Mouse (Mus musculus): Measurements from ENCODE around the gene Dnaja4.
"Not testable (repeated sequence)": the region's sequence is repeated elsewhere in the genome, so short reads cannot be mapped to it uniquely, and the experiment has no call there.

Dnaja4 gene

DNA sequence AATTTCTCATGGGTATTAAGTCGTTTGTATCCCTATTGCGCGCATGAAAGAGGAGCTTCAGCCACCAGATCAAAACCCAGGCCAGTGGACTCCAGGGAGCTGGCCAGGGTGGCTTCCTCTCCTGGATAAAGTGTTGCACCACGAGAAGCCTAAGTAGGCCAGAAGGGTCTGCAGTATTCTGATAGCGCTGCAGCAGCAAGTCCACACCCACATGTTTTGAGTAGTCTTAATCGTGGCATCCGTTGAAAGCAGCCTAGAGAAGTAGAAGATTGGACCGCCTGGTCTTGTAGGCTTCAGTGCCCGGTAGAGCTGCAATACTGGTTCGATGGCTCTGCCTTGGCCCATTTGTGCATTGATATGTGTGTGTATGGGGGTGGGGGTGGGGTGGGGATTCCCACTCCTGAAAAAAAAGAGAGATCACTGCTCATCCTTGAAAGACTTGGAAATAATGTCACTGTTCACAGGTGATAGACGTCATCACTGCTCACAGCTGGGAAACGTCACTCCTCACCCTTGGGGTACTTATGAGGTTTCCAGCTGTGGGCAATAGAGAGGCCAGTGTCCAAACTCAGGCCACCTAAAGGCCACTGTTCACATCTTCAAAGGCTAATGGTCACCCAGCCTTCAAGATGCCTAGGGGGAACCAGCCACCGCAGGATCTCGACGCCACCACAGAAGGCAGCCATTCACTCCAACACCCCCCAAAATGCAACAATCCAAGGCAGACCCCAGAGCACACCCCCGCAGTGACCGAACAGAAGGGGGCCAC lies at the start of gene Dnaja4:
Gene Dnaja4, plus strand, starts transcription at position 556 of the 769 bp plus-strand sequence.
- DNase-seq, result no peak

DNA sequence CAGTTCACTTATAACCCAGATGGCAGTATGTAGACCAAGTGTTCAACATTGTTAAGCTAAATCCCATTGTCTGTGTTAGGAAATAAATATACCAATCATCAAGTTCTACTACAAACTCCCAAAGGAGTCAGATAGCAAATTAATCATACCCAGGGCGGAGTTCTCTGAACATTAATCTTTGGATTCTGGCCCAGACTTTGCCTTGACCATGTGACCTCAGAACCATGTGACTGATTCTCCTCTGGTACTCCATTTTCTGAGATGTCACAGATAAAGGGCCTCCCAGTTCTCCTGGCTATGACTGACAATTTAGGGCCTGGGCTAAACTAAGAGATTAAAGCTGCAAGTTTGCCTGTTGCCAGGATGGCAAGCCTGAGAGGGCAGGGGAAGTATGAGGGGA lies 49.3 kb upstream of the Dnaja4 start:
- DNase-seq, result no peak

DNA sequence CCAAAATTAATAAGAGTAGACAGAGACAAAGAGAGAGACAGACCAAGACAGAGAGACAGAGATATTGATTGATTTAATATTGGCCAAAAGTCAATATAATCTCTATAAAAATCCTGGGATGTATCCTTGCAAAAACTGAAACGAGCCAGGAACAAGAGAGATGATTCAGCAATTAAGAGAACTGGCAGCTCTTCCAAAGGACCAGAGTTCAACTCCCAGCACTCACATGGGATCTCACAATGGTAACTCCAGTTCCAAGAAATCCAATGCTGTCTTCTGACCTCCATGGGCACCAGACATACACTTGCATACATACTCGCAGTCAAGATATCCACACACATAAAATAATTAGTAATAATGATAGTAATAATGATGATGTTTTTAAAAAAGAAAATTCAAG lies 45.9 kb upstream of the Dnaja4 start:
- DNase-seq, result no peak

DNA sequence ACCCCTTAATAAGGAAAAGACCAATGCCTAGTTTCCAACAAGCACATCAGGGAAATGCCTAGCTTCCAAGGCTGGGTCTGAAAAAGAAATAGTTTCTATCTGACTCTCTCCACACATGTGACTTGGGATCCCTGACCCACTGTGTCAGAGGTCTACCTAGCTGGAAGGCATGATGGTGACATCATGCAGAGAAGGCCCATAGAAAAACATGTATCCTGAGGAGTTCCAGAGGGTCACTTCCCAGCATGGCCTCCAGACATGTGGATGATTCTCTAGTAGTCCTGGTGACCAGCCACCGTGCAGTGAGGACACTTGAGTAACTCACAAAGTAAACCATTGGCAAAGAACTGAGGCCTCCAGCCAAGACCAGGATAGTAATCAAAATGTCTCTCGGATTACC lies 42.8 kb upstream of the Dnaja4 start:
- no peak for DNase-seq

DNA sequence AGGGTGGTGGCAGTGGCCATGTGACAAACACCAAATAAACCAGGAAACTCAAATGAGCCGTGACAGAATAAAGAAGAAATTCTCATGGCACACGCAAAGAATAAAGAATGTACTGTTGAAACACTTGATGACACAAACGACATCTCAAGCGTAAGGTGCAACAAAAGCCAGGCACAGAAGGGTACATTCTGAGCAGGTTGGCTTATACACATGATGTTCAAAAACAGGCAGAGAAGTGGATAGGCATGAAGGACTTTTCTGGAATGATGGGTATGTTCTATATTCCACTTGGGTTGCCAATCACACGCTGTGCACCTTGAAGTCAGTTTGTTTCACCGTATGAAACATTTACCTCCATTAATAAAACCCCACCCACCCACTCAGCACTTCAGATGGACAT lies 42.3 kb upstream of the Dnaja4 start:
- no peak for DNase-seq

DNA sequence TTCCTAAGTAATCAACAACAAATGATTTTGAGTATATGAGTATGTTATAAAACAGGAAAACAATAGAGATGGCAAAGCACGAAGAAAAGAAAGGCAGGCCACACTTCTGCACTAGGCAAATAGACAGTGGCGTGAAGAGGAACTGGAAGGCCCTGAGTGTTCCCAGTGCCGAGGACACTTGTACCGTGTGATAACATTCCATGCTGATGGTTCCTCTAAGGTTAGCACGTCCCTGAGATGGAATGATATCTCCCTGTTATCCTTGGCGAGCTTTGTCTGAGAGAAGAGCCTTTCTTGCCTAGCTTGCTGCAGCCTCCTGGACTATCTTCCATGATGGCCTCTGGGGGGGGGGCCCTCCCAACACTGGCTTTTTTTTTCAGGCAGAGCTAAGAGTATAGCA lies 39.9 kb upstream of the Dnaja4 start:
- DNase-seq, result no peak

DNA sequence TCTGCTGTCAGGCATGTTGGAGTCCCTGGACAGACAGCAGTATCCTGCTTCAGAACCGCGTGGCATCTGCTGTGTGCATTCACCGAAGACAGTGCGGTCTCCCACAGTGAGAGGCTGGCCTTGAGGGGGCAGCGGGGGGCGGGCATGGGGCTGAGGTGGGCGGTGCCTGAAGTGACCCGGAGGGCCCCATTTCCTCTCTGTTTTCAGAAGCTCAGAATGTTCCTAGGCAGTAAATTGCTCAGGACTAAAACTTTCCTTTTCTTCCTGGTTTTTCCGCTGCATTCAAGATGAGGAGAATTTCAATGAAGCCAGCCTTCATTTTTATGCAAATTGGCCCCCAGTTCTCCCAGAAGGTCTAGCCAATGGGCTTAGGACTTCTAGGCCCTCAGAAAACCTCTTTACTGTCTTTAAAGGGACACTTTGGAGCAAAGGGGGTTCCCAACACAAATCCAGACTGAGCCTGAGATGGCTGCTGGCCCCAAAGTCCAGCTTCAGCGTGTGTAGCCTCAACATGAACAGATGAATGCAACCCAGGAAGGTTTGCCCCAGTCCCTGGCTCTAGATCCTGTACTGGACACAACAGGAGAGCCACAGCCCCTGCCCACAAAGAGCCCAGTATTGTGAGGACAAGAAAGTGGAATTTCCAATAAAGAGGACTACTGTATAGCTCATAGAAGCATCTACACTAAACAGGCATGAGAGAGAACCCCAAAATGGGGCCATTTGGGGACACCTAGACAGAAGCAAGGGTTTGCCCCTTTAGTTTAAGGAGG lies 36.9 kb upstream of the Dnaja4 start, which contains the start of gene Acsbg1:
Gene Acsbg1, minus strand, starts transcription at position 266 of the 773 bp plus-strand sequence.
- peak; percentile 29 for DNase-seq

DNA sequence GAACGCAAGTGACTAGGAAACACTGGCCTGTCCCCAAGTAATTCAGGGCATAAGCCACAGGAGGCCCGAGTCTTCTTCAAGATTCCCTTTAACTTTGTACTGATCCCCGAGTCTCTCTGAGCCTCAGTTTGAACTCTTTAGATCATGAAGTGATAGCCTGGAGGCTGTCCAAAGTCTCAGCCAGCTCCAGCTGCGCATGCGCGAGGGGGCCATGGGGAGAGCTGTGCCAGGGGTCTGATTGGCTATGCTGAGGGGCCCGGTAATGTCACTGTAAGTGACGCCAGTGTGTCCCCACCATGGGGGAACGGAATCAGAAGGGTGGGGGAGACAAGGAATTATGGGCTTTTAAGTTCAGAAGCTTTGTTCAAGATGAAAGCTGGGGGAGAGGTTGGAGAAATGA lies 34.3 kb upstream of the Dnaja4 start:
- DNase-seq, result peak; percentile 13

DNA sequence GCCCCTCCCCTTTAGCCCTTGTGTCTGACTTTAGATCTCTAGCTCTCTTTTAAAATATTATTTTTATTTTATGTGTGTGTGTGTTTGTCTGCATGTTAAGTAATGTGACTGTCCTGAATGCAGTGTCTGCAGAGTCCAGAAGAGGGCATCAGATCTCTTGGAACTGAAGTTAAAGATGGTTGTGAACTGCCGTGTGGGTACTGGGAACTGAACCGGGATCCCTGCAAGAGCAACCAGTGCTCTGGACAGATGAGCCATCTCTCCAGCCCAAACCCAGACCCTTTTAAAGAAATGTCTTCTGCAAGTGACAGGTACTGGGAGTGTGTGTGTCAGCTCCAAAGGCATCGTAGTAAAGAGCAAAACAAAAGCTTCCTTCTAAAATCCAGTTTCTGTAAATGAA lies 32.6 kb upstream of the Dnaja4 start:
- no peak for DNase-seq

DNA sequence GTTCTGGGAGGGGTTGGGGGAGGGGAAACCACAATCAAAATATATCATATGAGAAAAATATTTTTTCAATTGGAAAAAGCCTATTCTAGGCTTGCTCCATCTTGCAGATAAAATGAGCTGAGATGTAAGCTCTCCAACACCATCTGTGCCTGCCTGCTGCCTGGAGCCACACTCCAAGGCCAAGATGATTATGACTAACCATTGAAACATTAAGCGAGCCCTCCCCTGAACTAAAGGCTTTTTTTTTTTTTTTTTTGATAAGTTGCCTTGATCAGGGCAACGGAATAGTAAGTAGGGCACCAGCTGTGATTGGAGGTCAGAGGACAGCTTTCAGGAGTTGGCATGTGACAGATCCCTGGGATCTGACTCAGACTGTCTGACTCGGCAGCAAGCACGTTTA lies 30.2 kb upstream of the Dnaja4 start:
- peak; percentile 48 for DNase-seq

DNA sequence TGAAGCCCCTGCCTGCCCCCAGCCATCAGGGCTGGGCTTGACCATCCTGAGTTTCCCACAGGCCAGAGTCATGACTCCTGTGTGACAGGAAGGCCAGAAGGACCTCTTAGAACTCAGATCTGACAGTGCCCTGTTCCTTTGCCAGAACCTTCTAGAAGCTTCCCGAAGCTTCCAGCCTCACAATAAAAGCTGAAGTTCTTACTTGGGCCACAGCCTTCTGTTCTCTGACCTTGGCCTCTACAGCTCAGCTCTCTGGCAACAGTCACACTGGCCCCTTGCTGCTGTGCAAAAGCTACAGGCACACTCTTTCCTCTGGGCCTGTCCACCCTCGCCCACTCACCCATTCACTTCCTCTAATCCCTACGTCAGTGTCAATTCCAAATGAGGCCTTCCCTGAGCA lies 26.7 kb upstream of the Dnaja4 start:
- no peak for DNase-seq

DNA sequence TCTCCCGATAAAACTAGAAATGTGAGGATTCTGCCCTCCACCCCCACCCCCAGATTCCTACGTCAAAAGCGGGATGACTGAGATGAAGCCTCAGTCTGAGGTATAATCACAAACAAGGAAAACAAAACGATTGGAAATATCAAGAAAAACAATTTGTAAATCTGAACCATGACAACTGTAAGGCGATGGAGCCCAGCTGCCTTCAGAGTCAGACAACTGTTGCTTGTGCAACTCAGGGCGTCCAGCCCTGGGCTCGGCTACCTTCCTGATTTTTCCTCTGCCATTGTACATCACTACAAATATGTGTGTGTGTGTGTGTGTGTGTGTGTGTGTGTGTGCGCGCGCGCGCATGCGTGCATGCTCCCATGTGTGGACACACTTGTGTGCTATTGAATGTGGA lies 24.8 kb upstream of the Dnaja4 start:
- DNase-seq, result no peak

DNA sequence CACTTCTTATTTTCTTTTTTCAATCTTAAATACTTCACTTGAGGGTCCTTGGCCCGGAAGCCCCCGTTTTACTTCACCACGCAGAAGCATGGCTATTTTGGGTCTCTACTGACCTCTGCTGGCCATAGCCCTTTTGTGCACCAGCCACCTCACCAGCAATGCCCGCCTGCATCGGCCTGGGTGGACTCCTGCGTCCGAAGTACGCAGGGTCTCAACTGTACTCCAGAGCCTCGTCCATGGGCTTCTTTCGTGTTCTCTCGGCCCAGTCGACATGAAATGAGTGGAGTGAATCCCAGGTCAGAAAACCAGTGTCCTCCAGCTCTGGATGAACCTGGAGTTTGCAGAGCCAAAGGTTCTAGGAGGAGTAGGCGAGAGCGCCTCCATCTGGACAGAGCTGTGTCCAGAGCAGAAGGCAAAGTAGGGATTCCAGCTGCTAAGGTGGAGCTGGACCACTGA lies 22.1 kb upstream of the Dnaja4 start:
- peak; percentile 70 for DNase-seq

DNA sequence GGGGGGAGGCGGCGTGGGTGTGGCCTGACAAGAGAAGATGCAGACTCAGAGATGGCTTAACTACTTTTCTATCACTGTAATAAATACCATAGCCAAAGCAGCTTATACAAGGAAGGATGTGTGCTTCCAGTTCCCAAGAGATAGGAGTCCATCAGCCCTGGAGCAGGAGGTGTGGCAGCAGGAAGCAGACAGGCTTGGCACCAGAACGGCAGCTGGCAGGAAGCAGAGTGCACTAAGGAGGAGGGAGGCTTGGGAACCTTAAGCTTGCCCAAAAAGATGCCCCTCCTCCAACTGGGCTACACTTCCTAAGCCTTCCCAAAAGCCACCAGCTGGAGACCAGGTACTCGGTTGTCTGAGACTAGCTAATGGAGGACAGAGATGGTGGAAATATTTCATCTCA lies 15.8 kb upstream of the Dnaja4 start:
- no peak for DNase-seq

DNA sequence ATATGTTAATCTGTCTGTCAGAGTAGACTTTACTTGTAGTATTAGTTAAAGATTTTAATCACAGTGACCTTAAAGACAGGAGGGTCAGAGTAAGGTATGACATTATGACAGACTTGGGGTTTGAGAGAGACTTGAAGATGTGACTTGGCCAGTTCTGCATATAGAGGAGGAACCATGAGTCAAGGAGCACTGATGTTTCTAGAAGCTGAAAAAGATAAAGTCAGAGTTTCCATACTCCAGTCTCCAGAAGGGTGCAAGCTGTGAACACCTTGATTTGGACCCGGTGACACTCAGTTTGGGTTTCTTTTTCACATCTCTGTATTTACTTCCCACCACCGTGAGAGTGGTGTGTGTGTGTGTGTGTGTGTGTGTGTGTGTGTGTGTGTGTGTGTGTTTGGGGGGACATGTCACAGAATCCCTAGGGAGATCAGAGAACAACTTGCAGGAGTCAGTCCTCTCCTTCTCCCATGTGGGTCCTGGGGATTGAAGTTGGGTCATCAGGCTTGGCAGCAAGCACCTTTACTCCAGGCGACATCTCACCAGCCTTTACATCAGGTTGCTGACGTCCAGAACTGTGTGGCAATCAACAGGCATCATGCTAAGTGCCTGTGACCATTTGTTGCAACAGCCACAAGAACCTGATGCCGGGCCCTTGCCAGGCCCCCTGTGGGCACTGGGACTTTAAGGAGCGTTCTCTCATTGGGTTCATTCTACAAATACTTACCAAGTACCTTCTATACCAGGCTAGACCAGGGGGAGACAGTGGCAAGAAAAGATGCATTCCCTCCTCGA lies 14.7 kb upstream of the Dnaja4 start:
- DNase-seq, result no peak

DNA sequence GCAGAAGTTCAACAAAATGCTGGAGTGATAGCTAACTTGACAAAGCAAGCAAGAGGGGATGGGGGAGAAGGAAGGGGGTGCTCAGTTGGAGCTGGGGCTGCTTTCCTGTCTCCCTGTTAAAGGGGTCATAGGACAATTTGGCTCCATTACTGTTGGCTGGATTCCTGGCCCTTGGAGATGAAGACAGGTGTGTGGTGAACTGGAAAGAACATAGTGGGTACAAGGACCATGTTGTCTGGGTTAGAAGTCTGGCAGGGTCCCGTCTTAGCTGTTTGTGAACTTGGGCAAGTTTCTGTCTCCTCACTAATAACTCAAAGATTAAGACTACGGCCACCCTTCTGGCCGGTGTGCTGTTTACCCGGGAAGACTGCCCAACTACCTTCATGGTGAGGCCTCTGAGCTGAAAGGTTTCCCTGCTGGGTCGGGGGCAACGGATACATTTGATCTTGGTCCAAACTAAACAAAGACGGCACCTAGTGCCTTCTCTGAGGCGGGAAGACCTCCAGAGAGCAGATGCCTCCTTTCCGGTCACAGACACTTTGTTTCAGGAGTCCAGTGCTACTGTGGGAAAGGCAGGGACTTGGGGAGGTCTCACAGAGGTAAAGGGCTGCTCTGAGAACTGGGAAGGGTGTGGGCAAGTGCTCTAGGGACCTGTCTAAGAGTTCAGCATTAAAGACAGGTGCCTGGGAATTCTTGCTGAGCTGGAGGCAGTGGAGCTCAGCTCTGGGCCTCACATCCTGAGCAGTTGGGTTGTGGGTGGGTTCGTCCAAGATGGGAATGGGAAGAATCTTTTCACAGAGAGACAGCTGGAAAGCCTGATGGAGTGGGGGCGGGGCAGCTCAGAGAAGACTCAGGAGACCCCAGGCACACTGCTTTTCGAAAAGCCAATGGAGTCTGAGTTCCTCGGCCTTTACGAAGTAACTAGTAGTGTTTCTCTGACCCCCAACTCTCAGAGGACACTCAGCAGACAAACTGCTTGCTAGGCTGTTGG lies 11.1 kb upstream of the Dnaja4 start:
- no peak for DNase-seq

DNA sequence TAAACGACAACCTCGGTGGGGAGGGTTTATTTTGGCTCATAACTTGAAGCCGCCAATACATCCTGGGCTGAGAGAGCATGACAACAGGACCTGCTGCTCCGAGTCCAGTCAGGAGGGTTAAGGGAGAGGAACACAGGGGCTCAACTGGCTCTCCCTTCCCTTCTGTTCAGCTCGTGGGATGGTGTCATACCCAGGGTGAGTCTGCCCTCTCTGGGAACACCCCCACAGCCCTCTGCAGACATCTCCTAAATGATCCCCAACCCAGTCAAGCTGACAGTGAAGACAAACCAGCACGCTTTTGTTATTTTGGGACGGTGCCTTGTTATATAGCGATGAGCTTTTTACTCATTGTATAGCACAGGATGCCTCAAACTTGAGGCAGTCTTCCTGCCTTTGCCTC lies 9.2 kb upstream of the Dnaja4 start:
- no peak for DNase-seq

DNA sequence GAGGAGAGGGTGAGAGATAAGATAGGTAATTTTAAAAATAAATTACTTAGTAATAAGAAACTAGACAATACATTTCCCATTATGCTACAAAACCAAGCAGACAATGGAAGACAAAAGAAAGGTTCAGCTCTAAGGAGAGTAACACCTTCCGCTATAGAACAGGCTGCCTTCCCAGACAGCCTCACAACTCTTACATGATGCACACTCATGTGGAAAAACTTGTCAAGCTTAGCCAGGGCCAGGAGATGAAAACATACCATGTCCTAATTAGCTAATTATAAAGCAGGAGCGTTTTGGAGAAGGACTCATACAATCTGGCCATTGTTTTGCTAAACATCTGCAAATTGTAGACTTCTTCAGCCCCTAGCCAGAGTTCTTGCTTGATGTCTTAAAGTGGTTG lies 8.0 kb upstream of the Dnaja4 start:
- not testable (repeated sequence) for DNase-seq

DNA sequence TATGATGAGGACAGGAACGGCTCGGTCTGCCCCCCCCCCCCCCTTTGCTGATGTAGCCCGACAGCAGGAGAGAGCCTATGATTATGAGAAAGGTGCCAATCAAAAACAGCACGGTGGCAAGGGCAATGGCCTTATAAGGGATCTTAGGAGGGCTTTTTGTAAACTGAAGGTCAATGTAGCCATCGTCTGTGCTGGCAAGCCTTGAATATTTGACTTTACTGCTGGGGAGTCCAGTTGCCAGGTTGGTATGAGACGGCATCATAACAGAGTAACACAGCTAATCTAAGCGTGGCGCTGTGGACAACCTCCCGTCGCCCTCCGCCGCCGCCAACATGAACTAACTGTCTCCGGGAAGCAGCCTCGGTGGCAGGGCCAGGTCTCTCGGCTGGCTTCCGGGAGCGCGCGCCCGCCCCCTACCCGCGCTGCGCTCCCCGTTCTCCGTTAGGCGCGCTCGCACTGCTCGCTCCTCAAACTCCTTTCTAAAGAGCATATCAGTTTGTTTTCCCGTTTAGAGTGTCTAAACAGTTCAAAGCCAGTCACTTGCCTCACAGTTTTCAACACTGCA lies 7.3 kb upstream of the Dnaja4 start:
- not testable (repeated sequence) for DNase-seq

DNA sequence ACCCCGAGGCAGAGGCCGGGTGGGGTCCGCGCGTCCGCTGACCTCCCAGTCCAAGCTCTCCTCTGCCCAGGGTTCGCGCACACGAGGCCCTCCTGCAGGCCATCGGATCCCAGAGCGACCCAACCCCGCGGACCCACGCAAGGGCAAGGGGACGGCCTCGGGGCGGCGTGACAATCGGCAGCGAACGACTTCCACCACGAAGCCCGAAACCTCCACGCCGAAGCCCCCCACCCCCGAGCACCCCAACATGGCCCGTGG lies 343 bp downstream of the Dnaja4 start:
- DNase-seq, result no peak

DNA sequence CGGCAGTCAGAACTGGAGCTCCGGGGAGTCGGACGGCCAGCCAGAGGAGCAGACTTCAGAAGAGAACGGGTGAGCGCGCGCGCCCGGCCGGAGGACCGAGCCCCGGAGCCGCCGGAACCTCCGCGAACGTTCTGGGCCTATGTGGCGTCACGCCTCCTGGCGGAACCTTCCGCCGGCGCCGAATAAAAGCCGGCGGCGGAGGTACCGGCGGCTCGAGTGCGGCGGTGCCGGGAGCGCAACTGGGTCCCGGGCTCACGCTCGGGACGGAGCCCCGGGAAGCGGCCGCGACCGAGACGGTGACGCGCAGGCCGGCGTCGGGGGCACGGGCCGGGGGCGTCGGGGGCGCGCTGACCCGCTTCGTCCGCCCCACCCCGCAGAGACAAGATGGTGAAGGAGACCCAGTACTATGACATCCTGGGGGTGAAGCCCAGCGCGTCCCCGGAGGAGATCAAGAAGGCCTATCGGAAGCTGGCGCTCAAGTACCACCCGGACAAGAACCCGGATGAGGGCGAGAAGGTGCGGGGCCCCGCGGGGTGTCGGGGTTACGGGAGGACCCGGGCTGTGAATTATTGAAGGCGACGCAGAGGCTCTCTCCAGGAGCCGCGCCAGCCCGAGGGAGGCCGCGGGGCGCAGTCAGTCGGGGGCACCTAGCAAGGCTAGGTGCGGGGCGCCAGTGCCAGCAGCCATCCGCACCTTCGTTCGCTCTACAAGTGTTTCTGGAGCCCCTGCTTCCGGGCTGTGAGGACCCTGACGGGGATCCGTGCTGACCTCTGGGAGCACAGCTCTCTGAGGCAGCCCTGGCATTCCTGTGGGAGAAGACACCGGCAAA lies 886 bp downstream of the Dnaja4 start:
- peak; percentile 82 for DNase-seq

Measured in right cerebral cortex, adult 18-20 months (tissue).